ENCODE assay signal across 8 mouse cellular contexts in the genomic region with DNA sequence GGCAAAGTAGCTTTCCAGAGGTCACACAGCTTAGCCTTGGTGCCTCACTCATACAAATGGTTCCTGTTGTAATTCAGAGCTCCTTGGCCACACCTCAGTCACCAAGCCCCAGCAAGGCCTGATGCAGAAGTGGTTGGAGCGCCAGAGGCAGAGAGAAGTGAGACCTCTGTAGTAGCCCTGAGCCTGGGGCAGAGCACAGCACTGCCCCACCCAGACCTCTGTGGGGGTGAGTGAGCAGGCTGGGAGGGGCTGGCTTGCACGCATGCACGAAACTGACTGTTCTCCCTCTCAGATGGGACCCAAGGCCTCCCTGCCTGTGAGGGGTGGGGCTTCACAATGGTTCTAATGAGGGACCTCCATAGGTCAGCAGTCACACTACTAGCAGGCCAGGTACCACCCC.
DNase-seq lines count a peak whose midpoint lies in the region; ATAC-seq and TF ChIP-seq lines count a peak whose summit lies in the region.

No protein-coding gene starts in this region.

- H3ac ChIP-seq in myocyte (ENCODE audit: control insufficient read depth, insufficient read length), result no peak overlapping the region

- peaks cover 75% of the 10 kb centered on the region for H3K79me2 ChIP-seq in myocyte (ENCODE audit: control insufficient read depth, insufficient read depth)

- no peak for ATAC-seq in kidney, embryonic 15.5 days (replicated peaks; ENCODE audit: low FRiP score)
- no peak for ATAC-seq in limb, embryonic 12.5 days (ENCODE audit: insufficient number of reproducible peaks, insufficient read depth, low FRiP score, low TSS enrichment, low read depth)

- DNase-seq in kidney, postnatal 14 days, result no peak
- no peak for DNase-seq in cerebellum, adult 11 months
- DNase-seq in gastrocnemius, postnatal 14 days, result no peak
- no peak for DNase-seq in ovary, postnatal 36 days (ENCODE audit: low spot score)

- peaks cover 96% of the 10 kb centered on the region for H3K4me1 ChIP-seq in kidney, embryonic 15.5 days
- H3K4me1 ChIP-seq in bone marrow macrophage, adult 2 months (ENCODE audit: control insufficient read depth, insufficient read depth, low read length), result peaks cover 54% of the 10 kb centered on the region
- peaks cover 92% of the 10 kb centered on the region for H3K4me1 ChIP-seq in limb, embryonic 12.5 days (replicated peaks)

- H3K36me3 ChIP-seq in kidney, embryonic 15.5 days, result no peaks in the 10 kb centered on the region
- 0 out of 2 replicates have a peak, but pooled peaks cover under 1% of the 10 kb centered on the region for H3K36me3 ChIP-seq in limb, embryonic 12.5 days
- H3K36me3 ChIP-seq in myocyte (ENCODE audit: control insufficient read depth, insufficient read depth), result no peaks in the 10 kb centered on the region

- no peak overlapping the region for H3K9ac ChIP-seq in kidney, embryonic 15.5 days
- no peak overlapping the region for H3K9ac ChIP-seq in limb, embryonic 12.5 days (replicated peaks)

- no peak for TF ChIP-seq CTCF in bone marrow macrophage, adult 2 months (IDR thresholded peaks at IDR 0.05; ENCODE audit: low read depth, low read length)

- no peak for TF ChIP-seq POLR2A in bone marrow macrophage, adult 2 months (IDR thresholded peaks at IDR 0.05; ENCODE audit: borderline replicate concordance, low read depth, low read length)
- no peak for TF ChIP-seq POLR2A in myocyte (IDR thresholded peaks at IDR 0.05; ENCODE audit: insufficient read length, low read depth)

- 0 out of 2 replicates have a peak overlapping the region, but pooled peaks have one; percentile 5 for H3K4me2 ChIP-seq in kidney, embryonic 15.5 days
- peak overlapping the region; percentile 45; the same call in 1 of the 2 replicates for H3K4me2 ChIP-seq in limb, embryonic 12.5 days
- H3K4me2 ChIP-seq in myocyte (ENCODE audit: low read depth), result peak overlapping the region; percentile 80

- intact Hi-C loops in gastrocnemius, postnatal 14 days (cut with DNase I; ENCODE audit: low total_unique reads), result no loop called here

- 60% methylated on average over 3 of the region's 3 CpGs for WGBS in kidney, embryonic 15.5 days
- WGBS in limb, embryonic 12.5 days, result 49% methylated on average over 3 of the region's 3 CpGs

- peak overlapping the region; percentile 92 for H3K27ac ChIP-seq in kidney, embryonic 15.5 days
- 0 out of 2 replicates have a peak overlapping the region, but pooled peaks have one; percentile 3 for H3K27ac ChIP-seq in bone marrow macrophage, adult 2 months (ENCODE audit: insufficient read depth, low read depth, low read length)
- peak overlapping the region; percentile 89 for H3K27ac ChIP-seq in limb, embryonic 12.5 days

- no peaks in the 10 kb centered on the region for H3K27me3 ChIP-seq in kidney, embryonic 15.5 days
- H3K27me3 ChIP-seq in limb, embryonic 12.5 days, result no peaks in the 10 kb centered on the region
- H3K27me3 ChIP-seq in myocyte (ENCODE audit: control insufficient read depth, insufficient read depth, insufficient read length), result no peaks in the 10 kb centered on the region

- no peaks in the 10 kb centered on the region for H3K9me3 ChIP-seq in kidney, embryonic 15.5 days (replicated peaks)
- H3K9me3 ChIP-seq in limb, embryonic 12.5 days, result no peaks in the 10 kb centered on the region

- H3K4me3 ChIP-seq in kidney, embryonic 15.5 days (replicated peaks), result no peak overlapping the region
- H3K4me3 ChIP-seq in bone marrow macrophage, adult 2 months (ENCODE audit: insufficient read depth, low read length), result no peak overlapping the region
- no peak overlapping the region for H3K4me3 ChIP-seq in limb, embryonic 12.5 days (replicated peaks)
- H3K4me3 ChIP-seq in myocyte, result no peak overlapping the region

TF ChIP-seq in myocyte, 11 proteins besides CTCF, POLR2A, EP300 and RAD21:
- TF ChIP-seq CEBPB (IDR thresholded peaks at IDR 0.05; ENCODE audit: insufficient read depth, poor library complexity, severe bottlenecking) (no peak), MYOD1 (IDR thresholded peaks at IDR 0.05; ENCODE audit: control insufficient read depth in 1 of 3, insufficient read length in 2 of 3, low read depth in 2 of 3) (no peak), MYOG (IDR thresholded peaks at IDR 0.05; ENCODE audit: control insufficient read depth in 1 of 3, insufficient read depth in 1 of 3, insufficient read length in 2 of 3, low read depth in 2 of 3) (no peak), TCF3 (IDR thresholded peaks at IDR 0.05; ENCODE audit: insufficient read length, low read depth) (no peak), USF1 (IDR thresholded peaks at IDR 0.05; ENCODE audit: low read depth) (no peak), MAX (IDR thresholded peaks at IDR 0.05; ENCODE audit: low read depth) (no peak), SRF (IDR thresholded peaks at IDR 0.05; ENCODE audit: control insufficient read depth, insufficient read length, low read depth) (no peak), E2F4 (IDR thresholded peaks at IDR 0.05; ENCODE audit: insufficient read depth) (no peak), POLR2AphosphoS2 (IDR thresholded peaks at IDR 0.05; ENCODE audit: insufficient read length, low read depth) (no peak), REST (IDR thresholded peaks at IDR 0.05; ENCODE audit: insufficient read depth, insufficient read length) (no peak), TCF12 (IDR thresholded peaks at IDR 0.05; ENCODE audit: insufficient read depth, poor library complexity, severe bottlenecking) (no peak)

Comparison
In these comparisons a context has a peak if more than half of its experiments do, and no peak if none do; other contexts are left out.
1. H3K27ac ChIP-seq: peak in every context shown above with its lines; median percentile 92 in kidney, embryonic 15.5 days; 89 in limb, embryonic 12.5 days; 3 in bone marrow macrophage, adult 2 months.
2. H3K4me2 ChIP-seq: peak in every context shown above with its lines; median percentile 80 in myocyte; 45 in limb, embryonic 12.5 days; 5 in kidney, embryonic 15.5 days.